Comparison of ENCODE assay signal across 1 mouse cellular context in genomic region chr4:149119978-149120562, GRCm38 (mm10).
TF ChIP-seq lines count a peak whose summit lies in the region.

No protein-coding gene starts in this region.

TF ChIP-seq in MEL, 35 proteins besides CTCF, POLR2A, EP300 and RAD21:
- peak; percentile 91 for TF ChIP-seq MAX (IDR thresholded peaks at IDR 0.05; ENCODE audit: low read length)
- peak; percentile 91 for TF ChIP-seq USF1 (IDR thresholded peaks at IDR 0.05; ENCODE audit: low read depth, low read length)
- peak; percentile 93 for TF ChIP-seq SIN3A (IDR thresholded peaks at IDR 0.05; ENCODE audit: low read length)
- TF ChIP-seq HCFC1 (IDR thresholded peaks at IDR 0.05; ENCODE audit: low read depth, low read length): peak; percentile 71
- TF ChIP-seq ETS1 (IDR thresholded peaks at IDR 0.05; ENCODE audit: low read depth, low read length): peak; percentile 53
- TF ChIP-seq NELFE (IDR thresholded peaks at IDR 0.05; ENCODE audit: low read depth, low read length): 0 out of 2 replicates have a peak, but pooled peaks have one; percentile 17
- peak; percentile 85; the same call in 1 of the 2 replicates for TF ChIP-seq MYC (IDR thresholded peaks at IDR 0.05; ENCODE audit: low read depth, low read length)
- TF ChIP-seq TBP (IDR thresholded peaks at IDR 0.05; ENCODE audit: low read depth, low read length): peak; percentile 71
- TF ChIP-seq TCF12 (IDR thresholded peaks at IDR 0.05; ENCODE audit: low read depth, low read length): peak; percentile 40; the same call in 1 of the 2 replicates
- peak; percentile 49 for TF ChIP-seq TAL1 (IDR thresholded peaks at IDR 0.05; ENCODE audit: low read length)
- peak; percentile 48 to 67; a peak in 2 of 4 replicates for TF ChIP-seq USF2 (IDR thresholded peaks at IDR 0.05; ENCODE audit: borderline replicate concordance in 1 of 2, insufficient read depth in 1 of 2, low read depth in 1 of 2, low read length in 2 of 2)
- peak; percentile 35; the same call in 1 of the 2 replicates for TF ChIP-seq POLR2AphosphoS2 (IDR thresholded peaks at IDR 0.05; ENCODE audit: low read length)
- peak; percentile 46 for TF ChIP-seq BHLHE40 (IDR thresholded peaks at IDR 0.05; ENCODE audit: borderline replicate concordance, low read depth, low read length)
- TF ChIP-seq MXI1 (IDR thresholded peaks at IDR 0.05; ENCODE audit: low read depth, low read length): peak; percentile 92
- peak; percentile 39; the same call in 1 of the 2 replicates for TF ChIP-seq E2F4 (IDR thresholded peaks at IDR 0.05; ENCODE audit: borderline replicate concordance, low read depth, low read length)
